ENCODE assay signal across 15 mouse cellular contexts in the genomic region with DNA sequence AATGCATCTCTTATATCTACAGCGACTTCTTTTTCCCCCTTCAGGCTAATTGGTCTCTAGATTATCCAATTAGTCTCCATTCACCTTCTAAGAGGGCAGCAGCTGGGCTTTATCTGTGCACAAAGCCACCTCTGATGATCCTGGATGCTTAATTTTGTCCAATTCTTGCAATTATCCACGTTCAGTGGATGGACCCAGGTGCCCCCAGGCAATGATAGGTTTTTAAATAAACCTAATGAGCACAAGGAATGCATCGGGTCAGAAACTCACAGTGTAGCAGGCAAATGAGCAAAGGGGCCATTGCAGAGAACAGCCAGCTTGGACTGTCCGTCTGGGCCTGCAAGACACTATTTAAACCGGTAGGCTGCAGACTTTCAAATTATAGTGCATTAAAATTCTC. TPM values are rescaled to one million over a fixed set of nuclear protein-coding genes. Genes with fewer than 3 reads are reported as not detected.
A peak's percentile ranks its signal among the peaks of the same experiment; 100 is the strongest.
DNase-seq lines count a peak whose midpoint lies in the region; ATAC-seq and TF ChIP-seq lines count a peak whose summit lies in the region.
"Had no signal": no experiment of that assay in that cellular context is flagged by ENCODE, and none has a peak within 500 bp of the region (broad histone marks: within the 10 kb centered on the region; RNA-seq: fewer than 3 reads in every experiment).

No protein-coding gene starts in this region.

- H3K36me3 ChIP-seq in hindbrain, embryonic 10.5 days, result no peaks in the 10 kb centered on the region
- no peaks in the 10 kb centered on the region for H3K36me3 ChIP-seq in hindbrain, postnatal 0 days (ENCODE audit: insufficient read depth, low read length)
- H3K36me3 ChIP-seq in lung, embryonic 15.5 days, result no peaks in the 10 kb centered on the region
- H3K36me3 ChIP-seq in embryonic facial prominence, embryonic 14.5 days (ENCODE audit: control insufficient read depth, insufficient read depth, low read length), result no peaks in the 10 kb centered on the region
- no peaks in the 10 kb centered on the region for H3K36me3 ChIP-seq in midbrain, embryonic 15.5 days (replicated peaks)
- H3K36me3 ChIP-seq: G1E; liver, embryonic 15.5 days had no signal

- H3K9me3 ChIP-seq in hindbrain, embryonic 10.5 days, result 0 out of 2 replicates have a peak, but pooled peaks cover 8% of the 10 kb centered on the region
- no peaks in the 10 kb centered on the region for H3K9me3 ChIP-seq in hindbrain, postnatal 0 days (ENCODE audit: low read length)
- no peaks in the 10 kb centered on the region for H3K9me3 ChIP-seq in lung, embryonic 15.5 days
- no peaks in the 10 kb centered on the region for H3K9me3 ChIP-seq in embryonic facial prominence, embryonic 14.5 days (ENCODE audit: control insufficient read depth, low read length)
- H3K9me3 ChIP-seq in midbrain, embryonic 15.5 days, result no peaks in the 10 kb centered on the region
- H3K9me3 ChIP-seq: G1E; liver, embryonic 15.5 days had no signal

- H3K27ac ChIP-seq in hindbrain, embryonic 10.5 days, result peak overlapping the region; percentile 16; the same call in 1 of the 2 replicates
- H3K27ac ChIP-seq in hindbrain, postnatal 0 days, result no peak overlapping the region
- H3K27ac ChIP-seq in lung, embryonic 15.5 days, result peak overlapping the region; percentile 62
- H3K27ac ChIP-seq in embryonic facial prominence, embryonic 14.5 days (replicated peaks; ENCODE audit: low read depth, low read length), result no peak overlapping the region
- H3K27ac ChIP-seq in midbrain, embryonic 15.5 days, result no peak overlapping the region
- H3K27ac ChIP-seq: liver, embryonic 15.5 days had no signal

- no peak overlapping the region for H3K4me3 ChIP-seq in hindbrain, embryonic 10.5 days
- H3K4me3 ChIP-seq in hindbrain, postnatal 0 days (ENCODE audit: low read length), result no peak overlapping the region
- no peak overlapping the region for H3K4me3 ChIP-seq in lung, embryonic 15.5 days
- H3K4me3 ChIP-seq in embryonic facial prominence, embryonic 14.5 days (ENCODE audit: low read depth, low read length), result no peak overlapping the region
- H3K4me3 ChIP-seq in midbrain, embryonic 15.5 days, result no peak overlapping the region
- H3K4me3 ChIP-seq: liver, embryonic 15.5 days had no signal

- WGBS in hindbrain, embryonic 10.5 days, result 70% methylated on average over 5 of the region's 5 CpGs
- WGBS in hindbrain, postnatal 0 days, result 53% methylated on average over 5 of the region's 5 CpGs
- WGBS in lung, embryonic 15.5 days, result 58% methylated on average over 5 of the region's 5 CpGs
- 28% methylated on average over 5 of the region's 5 CpGs for WGBS in embryonic facial prominence, embryonic 14.5 days
- 33% methylated on average over 5 of the region's 5 CpGs for WGBS in midbrain, embryonic 15.5 days

- H3K27me3 ChIP-seq in hindbrain, embryonic 10.5 days (ENCODE audit: insufficient read depth, poor library complexity, severe bottlenecking), result 0 out of 2 replicates have a peak, but pooled peaks cover 7% of the 10 kb centered on the region
- H3K27me3 ChIP-seq in hindbrain, postnatal 0 days (ENCODE audit: insufficient read depth, low read length), result no peaks in the 10 kb centered on the region
- no peaks in the 10 kb centered on the region for H3K27me3 ChIP-seq in lung, embryonic 15.5 days
- H3K27me3 ChIP-seq in embryonic facial prominence, embryonic 14.5 days (replicated peaks; ENCODE audit: control insufficient read depth, insufficient read depth, low read length), result no peaks in the 10 kb centered on the region
- H3K27me3 ChIP-seq in midbrain, embryonic 15.5 days (replicated peaks), result no peaks in the 10 kb centered on the region

- intact Hi-C loops in left cerebral cortex, postnatal 14 days (cut with DNase I), result no loop called here

- peaks cover 37% of the 10 kb centered on the region for H3K4me1 ChIP-seq in hindbrain, embryonic 10.5 days (replicated peaks)
- no peaks in the 10 kb centered on the region; the same call in 1 of the 2 replicates for H3K4me1 ChIP-seq in hindbrain, postnatal 0 days (ENCODE audit: insufficient read depth, low read length)
- peaks cover 27% of the 10 kb centered on the region for H3K4me1 ChIP-seq in lung, embryonic 15.5 days
- H3K4me1 ChIP-seq in embryonic facial prominence, embryonic 14.5 days (ENCODE audit: control insufficient read depth, insufficient read depth, low read length), result peaks cover 6% of the 10 kb centered on the region
- H3K4me1 ChIP-seq in midbrain, embryonic 15.5 days, result peaks cover 6% of the 10 kb centered on the region; the same call in 1 of the 2 replicates

- TF ChIP-seq CTCF in hindbrain, postnatal 0 days (IDR thresholded peaks at IDR 0.05; ENCODE audit: low read depth), result no peak

- DNase-seq in hindbrain, embryonic 10.5 days (ENCODE audit: low spot score), result no peak
- no peak for DNase-seq in hindbrain, postnatal 0 days (ENCODE audit: low spot score)
- no peak for DNase-seq in lung, postnatal 25 days (ENCODE audit: low spot score)
- DNase-seq in embryonic facial prominence, embryonic 14.5 days (ENCODE audit: low spot score), result no peak
- DNase-seq in left cerebral cortex, postnatal 14 days (ENCODE audit: low spot score in 2 of 2), result no peak
- DNase-seq: cerebellum, adult 9-10 months; heart, postnatal 10 days had no signal

- H3K4me2 ChIP-seq in hindbrain, postnatal 0 days (ENCODE audit: low read depth, low read length), result no peak overlapping the region
- H3K4me2 ChIP-seq in lung, embryonic 15.5 days, result no peak overlapping the region
- no peak overlapping the region for H3K4me2 ChIP-seq in embryonic facial prominence, embryonic 14.5 days (ENCODE audit: low read depth, low read length)
- H3K4me2 ChIP-seq in midbrain, embryonic 15.5 days, result no peak overlapping the region
- H3K4me2 ChIP-seq: liver, embryonic 15.5 days had no signal

- ATAC-seq in hindbrain, postnatal 0 days, result no peak
- ATAC-seq in lung, embryonic 15.5 days (ENCODE audit: borderline replicate concordance, extremely low read depth, low FRiP score, low TSS enrichment), result no peak
- ATAC-seq in embryonic facial prominence, embryonic 14.5 days (ENCODE audit: low read depth), result 0 out of 2 replicates have a peak, but pooled peaks have one; percentile 19
- 0 out of 2 replicates have a peak, but pooled peaks have one; percentile 52 for ATAC-seq in midbrain, embryonic 15.5 days (replicated peaks)
- ATAC-seq: inflammation-experienced regulatory T-cells, adult 6 months had no signal

- no peak overlapping the region for H3K9ac ChIP-seq in hindbrain, postnatal 0 days (replicated peaks; ENCODE audit: low read length)
- no peak overlapping the region for H3K9ac ChIP-seq in lung, embryonic 15.5 days
- H3K9ac ChIP-seq in embryonic facial prominence, embryonic 14.5 days (ENCODE audit: low read depth, low read length), result no peak overlapping the region
- H3K9ac ChIP-seq in midbrain, embryonic 15.5 days, result no peak overlapping the region
- H3K9ac ChIP-seq: liver, embryonic 15.5 days had no signal

RNA-seq across cellular contexts. Expression of a gene that starts 10.1 kb away (rescaled TPM):
- polyA plus RNA-seq in hindbrain, embryonic 10.5 days (2016; fragmentation: Nextera tagmentation; extraction: Ambion mirVana), result 0.12 and 0.22 TPM in 2 replicates
- 0.10 and 0.97 TPM in 2 replicates for total RNA-seq in hindbrain, postnatal 0 days (2014; rRNA removed)
- polyA plus RNA-seq in hindbrain, postnatal 0 days (2015; fragmentation: Nextera tagmentation; extraction: Ambion mirVana), result 0.39 and 0.68 TPM in 2 replicates
- polyA plus RNA-seq in lung, embryonic 15.5 days (2015; fragmentation: Nextera tagmentation; extraction: Ambion mirVana), result 0.58 and 0.67 TPM in 2 replicates
- polyA plus RNA-seq in embryonic facial prominence, embryonic 14.5 days (2014; fragmentation: Nextera tagmentation; extraction: Ambion mirVana), result 2.0 and 2.3 TPM in 2 replicates
- polyA plus RNA-seq in midbrain, embryonic 15.5 days (2015; fragmentation: Nextera tagmentation; extraction: Ambion mirVana), result 0.31 and 0.32 TPM in 2 replicates
- under 1 TPM; 0.21 to 0.35 TPM for total RNA-seq in left cerebral cortex, postnatal 14 days (2021)
- total RNA-seq: gastrocnemius, adult 18-20 months; granulocyte monocyte progenitor cell, adult 5-6 weeks had no signal
- polyA plus RNA-seq: G1E; inflammation-experienced regulatory T-cells, adult 6 months; small intestine, adult 2 months had no signal

Comparison
In these comparisons a context has a peak if more than half of its experiments do, and no peak if none do; other contexts are left out.
1. H3K27ac ChIP-seq: peak in hindbrain, embryonic 10.5 days (single experiment) and lung, embryonic 15.5 days (single experiment); none in hindbrain, postnatal 0 days (single experiment), embryonic facial prominence, embryonic 14.5 days (single experiment) and midbrain, embryonic 15.5 days (single experiment).
2. ATAC-seq: peak in embryonic facial prominence, embryonic 14.5 days (single experiment) and midbrain, embryonic 15.5 days (single experiment); none in hindbrain, postnatal 0 days (single experiment) and lung, embryonic 15.5 days (single experiment).